Mouse (Mus musculus): ENCODE measurements around the gene Usp44. TPM values are rescaled to one million over a fixed set of nuclear protein-coding genes. Genes with fewer than 3 reads are reported as not detected.

The Usp44 gene
- polyA plus RNA-seq, 1 experiment from 2014 or later = 1.1 TPM

DNA sequence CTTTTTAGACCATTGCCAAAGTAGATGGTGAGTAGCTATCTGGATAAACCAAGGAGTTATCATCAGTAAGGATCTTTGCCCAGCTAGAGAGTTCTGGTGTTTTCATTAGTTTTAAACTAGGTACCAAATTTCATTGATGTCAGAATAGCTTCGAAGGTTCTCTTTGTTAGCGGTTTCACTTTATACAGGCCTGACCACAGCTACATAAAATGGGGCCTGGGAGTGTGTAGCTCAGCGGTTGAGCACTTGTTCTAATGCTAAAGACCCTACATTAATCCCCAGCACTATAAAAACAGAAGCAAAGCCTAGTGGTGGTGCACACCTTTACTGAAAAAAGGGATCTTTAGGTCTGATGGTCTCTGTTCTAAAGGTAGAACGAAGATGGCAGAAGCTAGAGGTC is 59.2 kb downstream of the Usp44 start:
- H3K27ac ChIP-seq (ENCODE audit: low read depth, low read length) = peak overlapping the region; percentile 85
- H3K4me3 ChIP-seq (ENCODE audit: low read depth, low read length) = peak overlapping the region; percentile 89
- no peak for ATAC-seq (replicated peaks; ENCODE audit: insufficient number of reproducible peaks, low FRiP score, low TSS enrichment)
- peaks cover 4% of the 10 kb centered on the region; the same call in 1 of the 2 replicates for H3K36me3 ChIP-seq (ENCODE audit: control insufficient read depth, insufficient read depth, low read length)
- 64% methylated on average over 4 of the region's 4 CpGs for WGBS (ENCODE audit: insufficient replicate concordance)
- peak overlapping the region; percentile 92; the same call in 1 of the 2 replicates for H3K9ac ChIP-seq (ENCODE audit: low read depth, low read length)
- peak overlapping the region; percentile 89 for H3K4me2 ChIP-seq
- no peaks in the 10 kb centered on the region for H3K9me3 ChIP-seq (replicated peaks; ENCODE audit: control insufficient read depth, low read length)
- peaks cover 6% of the 10 kb centered on the region for H3K4me1 ChIP-seq (ENCODE audit: control insufficient read depth, insufficient read depth, low read length)
- no peaks in the 10 kb centered on the region for H3K27me3 ChIP-seq (ENCODE audit: control insufficient read depth, insufficient read depth, low read length)

- H3K27ac ChIP-seq (ENCODE audit: low read depth, low read length) = peak overlapping the region; percentile 85; the same call in 1 of the 2 replicates
- no peak overlapping the region for H3K9ac ChIP-seq (ENCODE audit: low read depth, low read length)
- 0 out of 2 replicates have a peak, but pooled peaks have one; percentile 54 for ATAC-seq (replicated peaks; ENCODE audit: insufficient number of reproducible peaks, low FRiP score, low TSS enrichment)
These were observed 59.7 kb downstream of the Usp44 start for GRCm38 (mm10) chr10:93891031-93891430.

DNA sequence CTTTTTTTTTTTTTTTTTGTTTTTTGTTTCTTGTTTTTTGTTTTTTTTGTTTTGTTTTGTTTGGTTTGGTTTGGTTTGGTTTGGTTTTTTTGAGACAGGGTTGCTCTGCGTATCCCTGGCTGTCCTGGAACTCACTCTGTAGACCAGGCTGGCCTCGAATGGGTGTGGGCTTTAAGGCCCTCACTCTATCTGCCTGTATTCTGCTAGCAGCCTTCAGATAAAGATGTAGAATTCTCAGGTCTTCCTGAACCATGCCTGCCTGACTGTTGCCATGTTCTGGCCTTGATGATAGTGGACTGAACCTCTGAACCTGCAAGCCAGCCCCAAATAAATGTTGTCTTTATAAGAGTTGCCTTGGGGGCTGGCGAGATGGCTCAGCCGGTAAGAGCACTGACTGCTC is 61.2 kb downstream of the Usp44 start:
- Histone ChIP-seq H3K4me3 (ENCODE audit: low read depth, low read length) (no peak overlapping the region), H3K9me3 (replicated peaks; ENCODE audit: control insufficient read depth, low read length) (no peaks in the 10 kb centered on the region), H3K36me3 (ENCODE audit: control insufficient read depth, insufficient read depth, low read length) (no peaks in the 10 kb centered on the region), H3K9ac (ENCODE audit: low read depth, low read length) (no peak overlapping the region), H3K27me3 (ENCODE audit: control insufficient read depth, insufficient read depth, low read length) (no peaks in the 10 kb centered on the region), H3K27ac (ENCODE audit: low read depth, low read length) (0 out of 2 replicates have a peak overlapping the region, but pooled peaks have one; percentile 15), H3K4me2 (no peak overlapping the region), H3K4me1 (ENCODE audit: control insufficient read depth, insufficient read depth, low read length) (peaks cover 6% of the 10 kb centered on the region)
- 78% methylated on average over 4 of the region's 4 CpGs for WGBS (ENCODE audit: insufficient replicate concordance)
- no peak; the same call in 1 of the 2 replicates for ATAC-seq (replicated peaks; ENCODE audit: insufficient number of reproducible peaks, low FRiP score, low TSS enrichment)

More at GRCm38 (mm10) chr10:93891031-93891430, 59.7 kb downstream of the Usp44 start:
- WGBS (ENCODE audit: insufficient replicate concordance) = 82% methylated on average over 1 of the region's 1 CpGs
- peak overlapping the region; percentile 22; the same call in 1 of the 2 replicates for H3K4me3 ChIP-seq (ENCODE audit: low read depth, low read length)
- peak overlapping the region; percentile 89; the same call in 1 of the 2 replicates for H3K4me2 ChIP-seq
- no peaks in the 10 kb centered on the region for H3K9me3 ChIP-seq (replicated peaks; ENCODE audit: control insufficient read depth, low read length)
- peaks cover 4% of the 10 kb centered on the region; the same call in 1 of the 2 replicates for H3K36me3 ChIP-seq (ENCODE audit: control insufficient read depth, insufficient read depth, low read length)
- no peaks in the 10 kb centered on the region for H3K27me3 ChIP-seq (ENCODE audit: control insufficient read depth, insufficient read depth, low read length)
- peaks cover 6% of the 10 kb centered on the region for H3K4me1 ChIP-seq (ENCODE audit: control insufficient read depth, insufficient read depth, low read length)

DNA sequence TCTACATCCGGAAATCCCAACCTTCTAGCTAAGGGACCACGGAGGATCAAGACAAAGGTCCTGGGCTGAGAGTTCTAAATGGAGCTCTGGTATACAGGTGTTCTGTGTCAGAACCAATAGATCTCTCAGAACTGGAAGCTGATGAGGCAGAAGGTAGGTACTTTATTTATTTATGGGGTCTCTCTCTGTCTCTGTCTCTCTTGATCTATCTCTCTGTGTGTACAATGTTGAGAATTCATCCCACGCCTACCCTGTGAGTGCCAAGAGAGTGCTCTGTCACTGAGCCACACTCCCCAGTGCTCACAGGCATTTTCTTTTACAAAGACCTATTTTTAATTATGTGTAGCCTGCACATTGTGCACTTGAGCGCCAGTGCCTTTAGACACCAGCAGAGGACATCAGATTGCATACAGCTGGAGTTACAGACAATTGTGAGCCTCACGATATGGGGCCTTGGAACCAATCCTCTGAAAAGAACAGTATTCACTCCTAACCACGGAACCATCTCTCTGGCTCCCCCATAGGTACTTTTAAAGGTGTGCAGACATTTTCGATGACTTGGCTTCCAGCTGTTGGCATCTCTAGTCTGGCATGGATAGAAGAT is 65.8 kb downstream of the Usp44 start, which contains the start of gene Metap2:
Metap2 (minus strand) TSS at position 51 of the 604 bp plus-strand sequence.
- WGBS (ENCODE audit: insufficient replicate concordance) = 69% methylated on average over 7 of the region's 7 CpGs
- ATAC-seq (replicated peaks; ENCODE audit: insufficient number of reproducible peaks, low FRiP score, low TSS enrichment) = no peak
- Histone ChIP-seq H3K27me3 (ENCODE audit: control insufficient read depth, insufficient read depth, low read length) (no peaks in the 10 kb centered on the region), H3K4me2 (no peak within 1 kb of the TSS), H3K36me3 (ENCODE audit: control insufficient read depth, insufficient read depth, low read length) (no peaks in the 10 kb centered on the region), H3K4me3 (ENCODE audit: low read depth, low read length) (no peak within 1 kb of the TSS), H3K27ac (ENCODE audit: low read depth, low read length) (no peak within 1 kb of the TSS), H3K4me1 (ENCODE audit: control insufficient read depth, insufficient read depth, low read length) (no peaks in the 10 kb centered on the region), H3K9ac (ENCODE audit: low read depth, low read length) (no peak within 1 kb of the TSS), H3K9me3 (replicated peaks; ENCODE audit: control insufficient read depth, low read length) (no peaks in the 10 kb centered on the region)

GRCm38 (mm10) chr10:93899303-93899702 is 67.9 kb downstream of the Usp44 start:
- H3K9me3 ChIP-seq (replicated peaks; ENCODE audit: control insufficient read depth, low read length) = no peaks in the 10 kb centered on the region
- H3K9ac ChIP-seq (ENCODE audit: low read depth, low read length) = no peak overlapping the region
- H3K36me3 ChIP-seq (ENCODE audit: control insufficient read depth, insufficient read depth, low read length) = no peaks in the 10 kb centered on the region
- 64% methylated on average over 2 of the region's 2 CpGs for WGBS (ENCODE audit: insufficient replicate concordance)
- no peaks in the 10 kb centered on the region for H3K27me3 ChIP-seq (ENCODE audit: control insufficient read depth, insufficient read depth, low read length)
- H3K4me3 ChIP-seq (ENCODE audit: low read depth, low read length) = no peak overlapping the region
- no peak overlapping the region for H3K27ac ChIP-seq (ENCODE audit: low read depth, low read length)
- no peaks in the 10 kb centered on the region for H3K4me1 ChIP-seq (ENCODE audit: control insufficient read depth, insufficient read depth, low read length)
- H3K4me2 ChIP-seq = no peak overlapping the region
- ATAC-seq (replicated peaks; ENCODE audit: insufficient number of reproducible peaks, low FRiP score, low TSS enrichment) = no peak

DNA sequence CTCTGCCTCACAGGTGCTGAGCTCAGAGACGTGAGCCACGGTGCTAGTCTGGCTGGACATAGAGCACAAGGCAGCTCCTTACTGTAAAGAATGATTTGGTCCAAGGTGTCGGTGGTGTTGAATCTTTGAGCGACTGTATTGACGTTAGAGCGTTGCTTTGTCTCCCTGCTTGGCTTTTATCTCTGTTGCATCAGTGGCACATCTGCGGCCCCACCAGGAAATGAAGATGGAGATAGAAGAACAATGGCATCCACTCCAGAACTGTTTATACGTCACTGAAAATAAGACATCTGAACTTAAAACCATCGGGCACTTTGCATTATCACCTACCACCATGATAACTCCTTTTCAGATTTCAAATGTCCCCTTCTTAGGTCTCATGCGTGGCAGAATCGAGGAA is 68.6 kb downstream of the Usp44 start:
- Histone ChIP-seq H3K36me3 (ENCODE audit: control insufficient read depth, insufficient read depth, low read length) (no peaks in the 10 kb centered on the region), H3K27me3 (ENCODE audit: control insufficient read depth, insufficient read depth, low read length) (no peaks in the 10 kb centered on the region), H3K9ac (ENCODE audit: low read depth, low read length) (no peak overlapping the region), H3K4me1 (ENCODE audit: control insufficient read depth, insufficient read depth, low read length) (no peaks in the 10 kb centered on the region), H3K27ac (ENCODE audit: low read depth, low read length) (no peak overlapping the region), H3K4me2 (no peak overlapping the region), H3K4me3 (ENCODE audit: low read depth, low read length) (no peak overlapping the region), H3K9me3 (replicated peaks; ENCODE audit: control insufficient read depth, low read length) (no peaks in the 10 kb centered on the region)
- ATAC-seq (replicated peaks; ENCODE audit: insufficient number of reproducible peaks, low FRiP score, low TSS enrichment) = no peak
- 75% methylated on average over 11 of the region's 11 CpGs for WGBS (ENCODE audit: insufficient replicate concordance)

DNA sequence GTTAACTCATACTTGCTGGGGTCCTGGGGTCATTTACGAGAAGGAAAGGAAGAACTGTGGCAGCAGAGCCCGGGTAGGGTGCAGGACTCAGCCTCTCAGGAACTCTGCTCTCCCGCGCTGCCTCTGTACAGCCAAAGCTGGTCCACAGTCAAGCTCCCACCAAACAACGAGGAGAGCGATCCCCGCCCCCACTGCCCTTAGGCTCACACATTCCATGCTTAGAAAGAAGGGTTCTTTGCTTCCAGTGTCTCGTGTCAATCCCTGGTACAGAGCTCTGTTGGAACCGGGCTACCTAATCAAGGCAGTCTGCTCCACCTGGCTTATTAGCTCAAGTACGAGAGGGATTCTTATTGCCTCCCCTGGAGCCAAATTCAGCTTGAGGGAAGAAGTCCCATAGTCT is 76.0 kb downstream of the Usp44 start:
- Histone ChIP-seq H3K27me3 (ENCODE audit: control insufficient read depth, insufficient read depth, low read length) (no peaks in the 10 kb centered on the region), H3K9me3 (replicated peaks; ENCODE audit: control insufficient read depth, low read length) (no peaks in the 10 kb centered on the region), H3K36me3 (ENCODE audit: control insufficient read depth, insufficient read depth, low read length) (no peaks in the 10 kb centered on the region), H3K4me3 (ENCODE audit: low read depth, low read length) (no peak overlapping the region), H3K4me1 (ENCODE audit: control insufficient read depth, insufficient read depth, low read length) (no peaks in the 10 kb centered on the region), H3K27ac (ENCODE audit: low read depth, low read length) (no peak overlapping the region), H3K4me2 (no peak overlapping the region), H3K9ac (ENCODE audit: low read depth, low read length) (no peak overlapping the region)
- no peak for ATAC-seq (replicated peaks; ENCODE audit: insufficient number of reproducible peaks, low FRiP score, low TSS enrichment)
- whole genome bisulfite sequencing (ENCODE audit: insufficient replicate concordance) = 51% methylated on average over 10 of the region's 10 CpGs
